Comparison of ENCODE assay signal across 24 mouse cellular contexts in genomic region chr3:69049011-69049410, GRCm38 (mm10).
"Had no signal": no experiment of that assay in that cellular context is flagged by ENCODE, and none has a peak within 500 bp of the region (broad histone marks: within the 10 kb centered on the region; RNA-seq: fewer than 3 reads in every experiment).

No protein-coding gene starts in this region.

- H3K27ac ChIP-seq: intestine, embryonic 15.5 days; kidney, embryonic 15.5 days; limb, embryonic 12.5 days; limb, embryonic 15.5 days; liver, embryonic 14.5 days; macrophage; midbrain, embryonic 12.5 days; midbrain, embryonic 15.5 days; neural tube, embryonic 12.5 days; neural tube, embryonic 15.5 days; stomach, embryonic 15.5 days had no signal

- DNase-seq: kidney, adult 11 months; kidney, adult 8-10 months; kidney, postnatal 10 days; kidney, postnatal 36 days; left cerebral cortex, postnatal 4 days; liver, postnatal 0 days; lung, embryonic 14.5 days; right cerebral cortex, postnatal 14 days; spleen, adult 18-20 months; thymus, adult 18-20 months; thymus, postnatal 14 days; thymus, postnatal 4 days had no signal

- H3K4me3 ChIP-seq: intestine, embryonic 15.5 days; kidney, embryonic 15.5 days; left cerebral cortex, adult 2 months; limb, embryonic 12.5 days; limb, embryonic 15.5 days; midbrain, embryonic 12.5 days; midbrain, embryonic 15.5 days; neural tube, embryonic 12.5 days; neural tube, embryonic 15.5 days; stomach, embryonic 15.5 days had no signal

- H3K4me1 ChIP-seq: intestine, embryonic 15.5 days had no signal
